Mouse (Mus musculus): Measurements from ENCODE around the gene Hras. TPM values are rescaled to one million over a fixed set of nuclear protein-coding genes. Genes with fewer than 3 reads are reported as not detected.
A peak's percentile ranks its signal among the peaks of the same experiment; 100 is the strongest.

Gene Hras
- polyA plus RNA-seq, 1 experiment from 2014 or later = 126 TPM

DNA sequence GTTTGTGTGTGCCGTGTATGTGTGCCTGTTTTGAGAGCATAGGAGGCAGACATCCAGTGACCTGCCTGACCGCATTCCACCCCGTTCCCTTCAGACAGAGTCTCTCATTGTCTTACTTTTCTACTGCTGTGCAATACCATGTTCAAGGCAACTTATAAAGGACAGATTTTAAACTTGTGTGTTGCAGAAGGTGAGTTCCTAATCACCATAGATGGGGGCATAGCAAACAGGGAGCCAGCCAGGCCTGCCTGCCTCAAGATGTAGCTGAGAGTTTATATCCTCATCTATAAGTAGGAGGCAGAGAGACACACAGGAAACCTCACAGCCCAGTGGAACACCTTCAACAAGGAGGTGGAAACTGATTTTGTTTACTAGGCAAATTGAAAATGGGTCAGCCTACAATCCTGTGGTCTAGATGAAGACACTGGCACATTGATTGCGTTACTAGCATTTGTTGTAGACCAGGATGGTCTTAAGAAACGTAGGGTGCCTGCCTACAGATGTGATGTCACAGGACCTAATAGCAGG lies 20.4 kb downstream of the Hras start:
- Histone ChIP-seq H3K27ac (ENCODE audit: low read length) (peak overlapping the region; percentile 89), H3K4me2 (replicated peaks; ENCODE audit: low read depth, low read length) (peak overlapping the region; percentile 55), H3K36me3 (ENCODE audit: insufficient read depth, low read length) (no peaks in the 10 kb centered on the region), H3K4me1 (ENCODE audit: insufficient read depth, low read depth, low read length) (peaks cover 4% of the 10 kb centered on the region; the same call in 1 of the 2 replicates), H3K9me3 (ENCODE audit: low read length) (no peaks in the 10 kb centered on the region), H3K4me3 (ENCODE audit: low read depth, low read length) (peak overlapping the region; percentile 43; the same call in 1 of the 2 replicates), H3K27me3 (replicated peaks; ENCODE audit: insufficient read depth, low read length) (no peaks in the 10 kb centered on the region), H3K9ac (replicated peaks; ENCODE audit: low read depth) (no peak overlapping the region)
- TF ChIP-seq EP300 (IDR thresholded peaks at IDR 0.05) (no peak), CTCF (IDR thresholded peaks at IDR 0.05) (no peak)
- DNase-seq (ENCODE audit: low spot score) = no peak
- 59% methylated on average over 5 of the region's 5 CpGs for WGBS
- no peak for ATAC-seq

DNA sequence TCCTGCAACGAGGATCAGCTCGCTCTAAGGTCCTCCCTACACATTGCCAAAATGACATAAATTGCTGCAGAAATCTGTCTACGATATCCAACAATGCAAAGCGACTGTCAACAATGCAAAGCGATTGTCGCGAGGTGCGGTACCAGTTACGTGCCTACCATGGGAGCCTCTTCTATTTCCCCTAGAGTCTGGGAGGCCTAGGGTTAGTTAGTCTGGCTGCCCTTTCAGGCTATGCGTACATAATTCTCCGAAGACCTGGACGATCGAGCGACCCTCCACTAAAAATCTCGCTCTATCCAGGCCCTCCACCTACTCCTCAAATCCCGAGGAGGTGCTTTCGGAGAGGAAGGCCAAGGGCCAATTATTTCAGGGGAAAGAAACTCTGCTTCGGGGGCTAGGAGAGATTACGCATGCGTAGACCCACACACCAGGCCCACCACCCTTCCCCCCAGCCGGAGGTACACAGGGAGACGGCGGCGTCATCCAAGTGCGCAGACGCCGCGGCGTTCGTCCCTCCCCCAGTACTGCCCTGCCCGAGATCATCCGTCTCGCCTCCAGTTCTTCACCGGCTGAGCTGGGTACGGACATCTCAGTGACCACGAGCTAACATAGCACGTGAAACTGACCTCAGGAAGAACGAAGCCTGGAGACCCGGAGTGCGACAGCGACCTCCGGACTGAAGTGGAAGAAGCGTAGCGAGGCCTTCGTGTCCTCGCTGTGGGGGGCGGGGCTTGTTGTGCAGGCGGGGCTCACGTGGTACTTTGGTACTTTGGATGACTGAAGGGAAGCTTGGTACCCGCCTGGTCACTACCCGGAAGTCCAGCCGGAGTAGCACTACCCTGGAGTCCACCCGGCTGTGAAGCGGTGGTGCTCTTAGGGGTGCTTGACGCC lies 21.4 kb downstream of the Hras start, which contains the start of gene Rnh1:
Gene Rnh1, minus strand, starts transcription at position 742 of the 891 bp plus-strand sequence.
- peak; percentile 34 for TF ChIP-seq CTCF (IDR thresholded peaks at IDR 0.05)
- no peak; the same call in 1 of the 2 replicates for TF ChIP-seq EP300 (IDR thresholded peaks at IDR 0.05)
- peaks cover 10% of the 10 kb centered on the region; the same call in 1 of the 2 replicates for H3K4me1 ChIP-seq (ENCODE audit: insufficient read depth, low read depth, low read length)
- no peaks in the 10 kb centered on the region for H3K36me3 ChIP-seq (ENCODE audit: insufficient read depth, low read length)
- DNase-seq (ENCODE audit: low spot score) (peak; percentile 98), ATAC-seq (peak; percentile 90)
- peak within 1 kb of the TSS; percentile 89 for H3K27ac ChIP-seq (ENCODE audit: low read length)
- H3K4me3 ChIP-seq (ENCODE audit: low read depth, low read length) = peak within 1 kb of the TSS; percentile 43
- peak within 1 kb of the TSS; percentile 68 for H3K9ac ChIP-seq (replicated peaks; ENCODE audit: low read depth)
- peak within 1 kb of the TSS; percentile 55 for H3K4me2 ChIP-seq (replicated peaks; ENCODE audit: low read depth, low read length)
- H3K27me3 ChIP-seq (replicated peaks; ENCODE audit: insufficient read depth, low read length) = no peaks in the 10 kb centered on the region
- H3K9me3 ChIP-seq (ENCODE audit: low read length) = no peaks in the 10 kb centered on the region
- 3% methylated on average over 54 of the region's 55 CpGs for WGBS

DNA sequence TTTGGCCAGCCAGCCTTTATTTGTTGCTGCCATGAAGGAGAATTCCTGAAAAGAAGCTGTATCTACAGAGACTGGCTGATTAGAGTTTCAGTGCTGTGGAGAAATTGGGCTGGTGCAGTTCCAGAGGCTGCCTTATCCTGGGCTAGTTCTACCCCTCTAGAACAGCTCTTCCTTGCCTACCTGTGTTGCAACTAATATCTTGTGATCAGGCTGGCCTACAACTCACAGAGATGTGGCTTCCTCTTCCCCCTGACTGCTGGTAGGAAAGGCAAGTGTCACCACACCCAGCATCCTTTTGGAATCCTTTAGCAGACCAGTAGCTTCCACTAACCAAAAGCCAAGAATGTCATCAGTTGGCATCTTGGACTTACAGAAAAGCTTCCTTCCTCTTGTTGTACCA lies 23.9 kb downstream of the Hras start:
- ATAC-seq (no peak), DNase-seq (ENCODE audit: low spot score) (no peak)
- TF ChIP-seq CTCF (IDR thresholded peaks at IDR 0.05) (no peak), EP300 (IDR thresholded peaks at IDR 0.05) (no peak)
- no peak overlapping the region for H3K4me3 ChIP-seq (ENCODE audit: low read depth, low read length)
- peaks cover 12% of the 10 kb centered on the region; the same call in 1 of the 2 replicates for H3K4me1 ChIP-seq (ENCODE audit: insufficient read depth, low read depth, low read length)
- no peaks in the 10 kb centered on the region for H3K9me3 ChIP-seq (ENCODE audit: low read length)
- no peaks in the 10 kb centered on the region for H3K27me3 ChIP-seq (replicated peaks; ENCODE audit: insufficient read depth, low read length)
- H3K4me2 ChIP-seq (replicated peaks; ENCODE audit: low read depth, low read length) = no peak overlapping the region
- no peak overlapping the region for H3K9ac ChIP-seq (replicated peaks; ENCODE audit: low read depth)
- H3K36me3 ChIP-seq (ENCODE audit: insufficient read depth, low read length) = no peaks in the 10 kb centered on the region
- H3K27ac ChIP-seq (ENCODE audit: low read length) = peak overlapping the region; percentile 92

DNA sequence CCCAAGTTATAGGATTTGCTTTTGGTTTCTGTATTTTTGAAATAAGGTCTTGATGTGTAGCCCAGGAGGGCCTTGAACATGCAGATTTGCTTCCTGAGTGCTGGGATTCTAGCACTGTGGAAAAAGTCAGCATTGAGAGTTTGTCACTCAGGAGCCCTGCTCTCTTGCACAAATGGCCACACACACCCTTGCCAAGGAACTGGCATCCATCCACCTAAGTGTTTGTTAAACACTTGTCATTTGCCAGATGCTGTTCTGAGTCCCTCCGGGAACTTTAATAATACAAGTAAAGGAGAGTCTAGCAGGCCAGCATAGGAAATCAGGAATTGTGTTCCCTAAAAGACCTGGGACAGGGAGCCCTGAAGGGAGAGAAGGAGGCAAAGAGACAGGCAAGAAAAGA lies 24.5 kb downstream of the Hras start:
- H3K9ac ChIP-seq (replicated peaks; ENCODE audit: low read depth) = no peak overlapping the region
- H3K4me2 ChIP-seq (replicated peaks; ENCODE audit: low read depth, low read length) = peak overlapping the region; percentile 62; the same call in 1 of the 2 replicates
- ATAC-seq (peak; percentile 18), DNase-seq (ENCODE audit: low spot score) (peak; percentile 82)
- WGBS = 16% methylated on average over 1 of the region's 1 CpGs
- no peak overlapping the region for H3K4me3 ChIP-seq (ENCODE audit: low read depth, low read length)
- peak overlapping the region; percentile 92 for H3K27ac ChIP-seq (ENCODE audit: low read length)
- no peaks in the 10 kb centered on the region for H3K9me3 ChIP-seq (ENCODE audit: low read length)
- H3K36me3 ChIP-seq (ENCODE audit: insufficient read depth, low read length) = no peaks in the 10 kb centered on the region
- TF ChIP-seq CTCF (IDR thresholded peaks at IDR 0.05) (no peak), EP300 (IDR thresholded peaks at IDR 0.05) (peak; percentile 17; the same call in 1 of the 2 replicates)
- peaks cover 12% of the 10 kb centered on the region; the same call in 1 of the 2 replicates for H3K4me1 ChIP-seq (ENCODE audit: insufficient read depth, low read depth, low read length)
- no peaks in the 10 kb centered on the region for H3K27me3 ChIP-seq (replicated peaks; ENCODE audit: insufficient read depth, low read length)

DNA sequence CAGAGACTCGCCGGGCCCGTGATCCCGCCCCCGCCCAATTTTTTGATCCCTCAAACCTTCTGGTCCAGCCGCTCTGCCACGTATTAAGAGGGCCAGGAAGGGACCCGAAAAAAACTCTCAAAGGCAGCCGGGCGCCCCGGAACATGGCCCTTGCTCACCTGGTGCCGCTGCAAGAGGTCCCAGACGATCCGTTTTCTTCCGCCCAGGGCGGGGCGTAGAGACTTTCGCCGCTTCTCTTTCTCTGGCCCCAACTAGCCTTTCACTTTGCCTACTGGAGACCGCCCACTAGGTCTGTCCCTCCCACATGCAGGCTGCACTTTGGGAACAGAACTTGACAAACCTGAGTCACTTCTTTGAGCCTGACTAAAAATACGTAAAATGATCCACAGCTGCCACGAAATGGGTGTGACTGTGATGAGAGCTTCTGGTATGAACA lies 25.3 kb downstream of the Hras start:
- Histone ChIP-seq H3K27me3 (replicated peaks; ENCODE audit: insufficient read depth, low read length) (no peaks in the 10 kb centered on the region), H3K4me2 (replicated peaks; ENCODE audit: low read depth, low read length) (peak overlapping the region; percentile 62), H3K4me3 (ENCODE audit: low read depth, low read length) (peak overlapping the region; percentile 55), H3K9me3 (ENCODE audit: low read length) (no peaks in the 10 kb centered on the region), H3K9ac (replicated peaks; ENCODE audit: low read depth) (peak overlapping the region; percentile 59), H3K4me1 (ENCODE audit: insufficient read depth, low read depth, low read length) (peaks cover 12% of the 10 kb centered on the region; the same call in 1 of the 2 replicates), H3K36me3 (ENCODE audit: insufficient read depth, low read length) (peaks cover 6% of the 10 kb centered on the region; the same call in 1 of the 2 replicates), H3K27ac (ENCODE audit: low read length) (peak overlapping the region; percentile 92)
- TF ChIP-seq CTCF (IDR thresholded peaks at IDR 0.05) (no peak), EP300 (IDR thresholded peaks at IDR 0.05) (peak; percentile 46; the same call in 1 of the 2 replicates)
- DNase-seq (ENCODE audit: low spot score) (peak; percentile 97), ATAC-seq (peak; percentile 74)
- 4% methylated on average over 22 of the region's 22 CpGs for WGBS

DNA sequence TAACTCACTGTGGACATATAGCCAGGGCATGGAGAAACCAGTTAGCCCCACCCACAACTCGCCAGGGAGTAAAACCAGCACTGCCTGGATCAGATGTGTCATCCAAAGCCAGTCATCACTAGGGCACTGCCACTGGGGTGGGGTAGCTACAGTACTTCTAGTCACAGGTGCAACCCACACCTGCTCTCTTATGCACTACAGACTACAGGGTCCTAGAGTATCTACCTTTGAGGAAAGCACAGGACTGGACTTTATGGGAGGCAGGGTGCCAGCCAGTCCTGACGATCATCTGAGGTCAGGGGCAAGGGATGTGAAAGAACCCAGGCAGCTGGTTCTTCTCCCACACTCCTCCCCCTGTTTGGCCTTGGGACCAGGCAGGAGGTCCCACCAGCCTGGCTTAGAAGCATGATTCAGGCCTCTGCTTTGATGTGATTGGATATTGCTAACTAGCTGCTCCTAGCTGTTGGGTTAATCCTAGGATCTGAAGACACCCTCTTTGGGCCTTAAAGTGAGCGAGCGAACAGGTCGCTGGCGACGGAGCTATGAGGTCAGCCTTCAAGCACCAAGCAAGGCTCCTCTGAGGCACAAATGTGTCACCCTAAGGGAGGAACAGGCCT lies 25.8 kb downstream of the Hras start:
- peak overlapping the region; percentile 59 for H3K9ac ChIP-seq (replicated peaks; ENCODE audit: low read depth)
- TF ChIP-seq EP300 (IDR thresholded peaks at IDR 0.05) = no peak
- TF ChIP-seq CTCF (IDR thresholded peaks at IDR 0.05) = no peak
- no peaks in the 10 kb centered on the region for H3K27me3 ChIP-seq (replicated peaks; ENCODE audit: insufficient read depth, low read length)
- peak overlapping the region; percentile 92 for H3K27ac ChIP-seq (ENCODE audit: low read length)
- peak overlapping the region; percentile 55 for H3K4me3 ChIP-seq (ENCODE audit: low read depth, low read length)
- H3K36me3 ChIP-seq (ENCODE audit: insufficient read depth, low read length) = peaks cover 10% of the 10 kb centered on the region; the same call in 1 of the 2 replicates
- peak overlapping the region; percentile 62 for H3K4me2 ChIP-seq (replicated peaks; ENCODE audit: low read depth, low read length)
- no peaks in the 10 kb centered on the region for H3K9me3 ChIP-seq (ENCODE audit: low read length)
- WGBS = 12% methylated on average over 7 of the region's 7 CpGs
- peaks cover 8% of the 10 kb centered on the region; the same call in 1 of the 2 replicates for H3K4me1 ChIP-seq (ENCODE audit: insufficient read depth, low read depth, low read length)
- DNase-seq (ENCODE audit: low spot score) (peak; percentile 76), ATAC-seq (peak; percentile 9)

All from lung, postnatal 0 days (tissue).